Mouse (Mus musculus) neural tube, embryonic 12.5 days (tissue): ENCODE measurements at regions not wholly inside any gene's neighbourhood (a gene's known extent, or its start where the extent isn't known, plus 50 kb on each side); places are given as distances from the start of the nearest gene placed in this dataset.

ENCODE experiments used
- ATAC-seq: fragments of 200-750 bp; cut with Nextera tagmentation; 2 replicates; pipeline ENCODE4 v1.8.0; 2017; ENCODE audit warnings: low read depth, mild to moderate bottlenecking, moderate TSS enrichment, moderate library complexity; ENCODE audit not compliant: low FRiP score
- H3K27ac ChIP-seq: fragments of 300-500 bp; sonication (generic); 2 replicates; pipeline ENCODE4 v1.5.1; 2016
- H3K27me3 ChIP-seq: fragments of 300-500 bp; sonication (generic); replicated peaks from 2 replicates; pipeline ENCODE4 v1.6.1; 2016; ENCODE audit warnings: mild to moderate bottlenecking
- H3K36me3 ChIP-seq: fragments of 300-500 bp; sonication (generic); 2 replicates; pipeline ENCODE4 v1.6.1; 2016; ENCODE audit warnings: mild to moderate bottlenecking
- H3K4me1 ChIP-seq: fragments of 300-500 bp; sonication (generic); 2 replicates; pipeline ENCODE4 v1.6.1; 2016
- H3K4me2 ChIP-seq: fragments of 300-500 bp; sonication (generic); replicated peaks from 2 replicates; pipeline ENCODE4 v1.6.1; 2016; ENCODE audit warnings: mild to moderate bottlenecking
- H3K4me3 ChIP-seq: fragments of 300-500 bp; sonication (generic); 2 replicates; pipeline ENCODE4 v1.5.1; 2016
- H3K9ac ChIP-seq: fragments of 300-500 bp; sonication (generic); 2 replicates; pipeline ENCODE4 v1.6.1; 2016; ENCODE audit warnings: mild to moderate bottlenecking
- H3K9me3 ChIP-seq: fragments of 300-500 bp; sonication (generic); 2 replicates; pipeline ENCODE4 v1.6.1; 2016; ENCODE audit warnings: mild to moderate bottlenecking
- WGBS: fragments of 180-500 bp; shearing (Covaris S2); methylation state at CpG from one replicate; pipeline ENCODE4 v1.1.7; 2016; 5-methylcytosine and 5-hydroxymethylcytosine counted together

GRCm38 (mm10) chr1:184550491-184550890, 181.9 kb downstream of the Hlx start:
- H3K4me3 ChIP-seq, result no peak overlapping the region
- H3K36me3 ChIP-seq, result no peaks in the 10 kb centered on the region
- no peak overlapping the region for H3K27ac ChIP-seq
- WGBS, result 92% methylated on average over 2 of the region's 2 CpGs
- ATAC-seq, result no peak
- H3K27me3 ChIP-seq, result no peaks in the 10 kb centered on the region
- no peak overlapping the region for H3K9ac ChIP-seq
- H3K4me2 ChIP-seq, result no peak overlapping the region
- no peaks in the 10 kb centered on the region for H3K9me3 ChIP-seq
- no peaks in the 10 kb centered on the region for H3K4me1 ChIP-seq

- Histone ChIP-seq H3K36me3 (no peaks in the 10 kb centered on the region), H3K4me2 (no peak overlapping the region), H3K27ac (no peak overlapping the region), H3K9ac (no peak overlapping the region), H3K27me3 (no peaks in the 10 kb centered on the region), H3K4me1 (no peaks in the 10 kb centered on the region), H3K4me3 (no peak overlapping the region), H3K9me3 (no peaks in the 10 kb centered on the region)
- ATAC-seq, result no peak
- WGBS, result 71% methylated on average over 15 of the region's 15 CpGs
Observed at GRCm38 (mm10) chr1:184547650-184548235, 184.7 kb downstream of the Hlx start.

- H3K4me1 ChIP-seq, result no peaks in the 10 kb centered on the region
- no peaks in the 10 kb centered on the region for H3K36me3 ChIP-seq
- ATAC-seq, result no peak
- H3K9ac ChIP-seq, result no peak overlapping the region
- no peak overlapping the region for H3K4me3 ChIP-seq
- no peaks in the 10 kb centered on the region for H3K9me3 ChIP-seq
- H3K4me2 ChIP-seq, result no peak overlapping the region
- H3K27me3 ChIP-seq, result no peaks in the 10 kb centered on the region
- 89% methylated on average over 5 of the region's 5 CpGs for WGBS
- H3K27ac ChIP-seq, result no peak overlapping the region
Observed at GRCm38 (mm10) chr1:184546140-184546661, 186.2 kb downstream of the Hlx start.

GRCm38 (mm10) chr1:184545111-184545510, 187.3 kb downstream of the Hlx start:
- H3K4me1 ChIP-seq, result no peaks in the 10 kb centered on the region
- 78% methylated on average over 4 of the region's 4 CpGs for WGBS

GRCm38 (mm10) chr1:184542321-184543115, 189.9 kb downstream of the Hlx start:
- ATAC-seq, result no peak
- H3K27me3 ChIP-seq, result no peaks in the 10 kb centered on the region
- WGBS, result 80% methylated on average over 11 of the region's 11 CpGs
- no peak overlapping the region for H3K27ac ChIP-seq
- no peaks in the 10 kb centered on the region for H3K36me3 ChIP-seq
- no peaks in the 10 kb centered on the region for H3K4me1 ChIP-seq
- H3K4me3 ChIP-seq, result no peak overlapping the region
- no peak overlapping the region for H3K4me2 ChIP-seq
- no peaks in the 10 kb centered on the region for H3K9me3 ChIP-seq
- no peak overlapping the region for H3K9ac ChIP-seq

More at GRCm38 (mm10) chr1:184545111-184545510, 187.3 kb downstream of the Hlx start:
- no peaks in the 10 kb centered on the region for H3K27me3 ChIP-seq
- H3K27ac ChIP-seq, result no peak overlapping the region
- H3K9ac ChIP-seq, result no peak overlapping the region
- no peak overlapping the region for H3K4me2 ChIP-seq
- no peak for ATAC-seq
- H3K9me3 ChIP-seq, result no peaks in the 10 kb centered on the region
- H3K4me3 ChIP-seq, result no peak overlapping the region
- no peaks in the 10 kb centered on the region for H3K36me3 ChIP-seq

- Histone ChIP-seq H3K9me3 (no peaks in the 10 kb centered on the region), H3K27me3 (no peaks in the 10 kb centered on the region), H3K4me1 (no peaks in the 10 kb centered on the region), H3K27ac (no peak overlapping the region), H3K36me3 (no peaks in the 10 kb centered on the region), H3K4me2 (no peak overlapping the region), H3K4me3 (no peak overlapping the region), H3K9ac (no peak overlapping the region)
- ATAC-seq, result no peak
- 76% methylated on average over 7 of the region's 7 CpGs for WGBS
Observed at GRCm38 (mm10) chr1:184539818-184540217, 192.6 kb downstream of the Hlx start.

GRCm38 (mm10) chr1:184536311-184537200, 195.9 kb downstream of the Hlx start:
- Histone ChIP-seq H3K4me1 (no peaks in the 10 kb centered on the region), H3K4me2 (no peak overlapping the region), H3K27ac (no peak overlapping the region), H3K9ac (no peak overlapping the region), H3K27me3 (no peaks in the 10 kb centered on the region), H3K4me3 (no peak overlapping the region), H3K9me3 (no peaks in the 10 kb centered on the region), H3K36me3 (no peaks in the 10 kb centered on the region)
- ATAC-seq, result no peak
- 81% methylated on average over 11 of the region's 11 CpGs for WGBS

- WGBS, result 95% methylated on average over 3 of the region's 3 CpGs
- Histone ChIP-seq H3K4me1 (no peaks in the 10 kb centered on the region), H3K9me3 (no peaks in the 10 kb centered on the region), H3K9ac (no peak overlapping the region), H3K27ac (no peak overlapping the region), H3K27me3 (no peaks in the 10 kb centered on the region), H3K4me2 (no peak overlapping the region), H3K36me3 (no peaks in the 10 kb centered on the region), H3K4me3 (no peak overlapping the region)
- no peak for ATAC-seq
Observed at GRCm38 (mm10) chr1:184535691-184536090, 196.7 kb downstream of the Hlx start.

- Histone ChIP-seq H3K27ac (no peak overlapping the region), H3K4me3 (no peak overlapping the region), H3K36me3 (no peaks in the 10 kb centered on the region), H3K4me1 (no peaks in the 10 kb centered on the region), H3K9me3 (no peaks in the 10 kb centered on the region), H3K27me3 (no peaks in the 10 kb centered on the region), H3K9ac (no peak overlapping the region), H3K4me2 (no peak overlapping the region)
- no peak for ATAC-seq
- 93% methylated on average over 4 of the region's 4 CpGs for WGBS
Observed at GRCm38 (mm10) chr1:184534511-184534910, 197.9 kb downstream of the Hlx start.

GRCm38 (mm10) chr1:184533870-184534269, 198.5 kb downstream of the Hlx start:
- WGBS, result 76% methylated on average over 5 of the region's 5 CpGs
- Histone ChIP-seq H3K4me2 (no peak overlapping the region), H3K4me3 (no peak overlapping the region), H3K27ac (no peak overlapping the region), H3K4me1 (no peaks in the 10 kb centered on the region), H3K27me3 (no peaks in the 10 kb centered on the region), H3K36me3 (no peaks in the 10 kb centered on the region), H3K9me3 (no peaks in the 10 kb centered on the region), H3K9ac (no peak overlapping the region)
- ATAC-seq, result no peak

GRCm38 (mm10) chr1:184532488-184533055, 199.8 kb downstream of the Hlx start:
- Histone ChIP-seq H3K27ac (no peak overlapping the region), H3K9ac (no peak overlapping the region), H3K36me3 (no peaks in the 10 kb centered on the region), H3K4me1 (no peaks in the 10 kb centered on the region), H3K9me3 (no peaks in the 10 kb centered on the region), H3K4me3 (no peak overlapping the region), H3K4me2 (no peak overlapping the region), H3K27me3 (no peaks in the 10 kb centered on the region)
- no peak for ATAC-seq
- 85% methylated on average over 8 of the region's 8 CpGs for WGBS
